ENCODE assay signal across 31 mouse cellular contexts in the genomic region with DNA sequence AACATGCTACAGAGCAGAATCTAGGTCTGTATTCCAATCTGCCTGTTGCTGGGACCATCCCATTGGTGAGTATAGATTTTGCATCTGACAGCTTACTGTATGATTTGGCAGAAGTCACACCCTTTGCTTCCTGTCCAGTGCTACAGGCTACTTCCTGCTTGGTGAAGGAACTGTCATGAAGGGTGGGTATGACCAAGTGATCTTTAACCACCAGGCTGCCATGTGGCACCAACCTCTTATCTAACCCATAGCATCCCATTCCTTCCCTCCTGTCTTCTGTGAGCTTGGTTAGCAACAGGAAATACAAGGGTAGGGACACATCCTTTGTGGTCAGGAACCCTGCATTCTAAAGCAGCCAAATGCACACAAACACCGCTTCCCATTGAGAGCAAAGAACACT.
DNase-seq lines count a peak whose midpoint lies in the region; ATAC-seq and TF ChIP-seq lines count a peak whose summit lies in the region.
"Had no signal": no experiment of that assay in that cellular context is flagged by ENCODE, and none has a peak within 500 bp of the region (broad histone marks: within the 10 kb centered on the region; RNA-seq: fewer than 3 reads in every experiment).

No protein-coding gene starts in this region.

- H3K4me2 ChIP-seq in liver, embryonic 11.5 days = no peak overlapping the region; the same call in 1 of the 2 replicates
- H3K4me2 ChIP-seq in liver, postnatal 0 days (ENCODE audit: low read depth, low read length) = no peak overlapping the region
- H3K4me2 ChIP-seq in forebrain, embryonic 16.5 days (ENCODE audit: low read length) = no peak overlapping the region
- H3K4me2 ChIP-seq: embryonic facial prominence, embryonic 13.5 days; forebrain, embryonic 15.5 days; hindbrain, embryonic 14.5 days; kidney, embryonic 15.5 days; limb, embryonic 15.5 days; midbrain, embryonic 12.5 days; stomach, embryonic 15.5 days had no signal

- DNase-seq in liver, embryonic 11.5 days (ENCODE audit: low spot score) = no peak
- DNase-seq in liver, postnatal 0 days = no peak
- DNase-seq in induced T-regulatory cell, adult 2 months (ENCODE audit: low read depth) = peak; percentile 1
- DNase-seq in heart, postnatal 25 days (ENCODE audit: low spot score) = no peak
- DNase-seq: adrenal gland, postnatal 10 days; cerebellum, adult 11-12 months; cerebellum, adult 9-11 months; heart, postnatal 4 days; kidney, adult 11 months; kidney, postnatal 25 days; layer of hippocampus, postnatal 36 days; left cerebral cortex, postnatal 4 days; lung, adult 18-20 months; lung, postnatal 10 days; retina, postnatal 1 day; right cerebral cortex, postnatal 14 days; thymus, postnatal 25 days had no signal

- 46% methylated on average over 1 of the region's 1 CpGs for WGBS in liver, embryonic 11.5 days
- 29% methylated on average over 1 of the region's 1 CpGs for WGBS in liver, postnatal 0 days (ENCODE audit: insufficient replicate concordance)
- whole genome bisulfite sequencing in forebrain, embryonic 16.5 days = 88% methylated on average over 1 of the region's 1 CpGs

- H3K9me3 ChIP-seq in liver, embryonic 11.5 days (ENCODE audit: control insufficient read depth, low read length) = no peaks in the 10 kb centered on the region
- no peaks in the 10 kb centered on the region for H3K9me3 ChIP-seq in liver, postnatal 0 days (ENCODE audit: low read length)
- no peaks in the 10 kb centered on the region for H3K9me3 ChIP-seq in forebrain, embryonic 16.5 days (ENCODE audit: control insufficient read depth, low read length)
- H3K9me3 ChIP-seq: embryonic facial prominence, embryonic 13.5 days; forebrain, embryonic 10.5 days; forebrain, embryonic 15.5 days; kidney, embryonic 15.5 days; limb, embryonic 15.5 days; midbrain, embryonic 12.5 days; stomach, embryonic 15.5 days had no signal

- no peak overlapping the region for H3K27ac ChIP-seq in liver, embryonic 11.5 days (ENCODE audit: low read depth, low read length)
- no peak overlapping the region for H3K27ac ChIP-seq in liver, postnatal 0 days (ENCODE audit: low read depth)
- no peak overlapping the region for H3K27ac ChIP-seq in forebrain, embryonic 16.5 days (ENCODE audit: low read length)
- H3K27ac ChIP-seq: embryonic facial prominence, embryonic 13.5 days; forebrain, embryonic 10.5 days; forebrain, embryonic 15.5 days; hindbrain, embryonic 14.5 days; kidney, embryonic 15.5 days; limb, embryonic 15.5 days; macrophage; midbrain, embryonic 12.5 days; stomach, embryonic 15.5 days had no signal

- H3K4me1 ChIP-seq in liver, embryonic 11.5 days (replicated peaks; ENCODE audit: control insufficient read depth, insufficient read depth, low read length) = 0 out of 2 replicates have a peak, but pooled peaks cover 2% of the 10 kb centered on the region
- H3K4me1 ChIP-seq in liver, postnatal 0 days (ENCODE audit: insufficient read depth) = no peaks in the 10 kb centered on the region
- peaks cover 4% of the 10 kb centered on the region; the same call in 1 of the 2 replicates for H3K4me1 ChIP-seq in forebrain, embryonic 16.5 days (replicated peaks; ENCODE audit: control insufficient read depth, insufficient read depth, low read length)
- H3K4me1 ChIP-seq: embryonic facial prominence, embryonic 13.5 days; kidney, embryonic 15.5 days; limb, embryonic 15.5 days; midbrain, embryonic 12.5 days; stomach, embryonic 15.5 days had no signal

- TF ChIP-seq EP300 in liver, postnatal 0 days (IDR thresholded peaks at IDR 0.05; ENCODE audit: low read depth) = no peak

- TF ChIP-seq CTCF in liver, postnatal 0 days (IDR thresholded peaks at IDR 0.05; ENCODE audit: low read depth) = no peak

- H3K36me3 ChIP-seq in liver, embryonic 11.5 days (ENCODE audit: control insufficient read depth, insufficient read depth, low read length) = no peaks in the 10 kb centered on the region
- no peaks in the 10 kb centered on the region for H3K36me3 ChIP-seq in liver, postnatal 0 days (replicated peaks; ENCODE audit: insufficient read depth, low read length)
- H3K36me3 ChIP-seq in forebrain, embryonic 16.5 days (ENCODE audit: control insufficient read depth, insufficient read depth) = peaks cover 15% of the 10 kb centered on the region; the same call in 1 of the 2 replicates
- H3K36me3 ChIP-seq: embryonic facial prominence, embryonic 13.5 days; forebrain, embryonic 10.5 days; kidney, embryonic 15.5 days; limb, embryonic 15.5 days; midbrain, embryonic 12.5 days; stomach, embryonic 15.5 days had no signal

- peak; percentile 69 for ATAC-seq in liver, embryonic 11.5 days (replicated peaks; ENCODE audit: low FRiP score)
- no peak; the same call in 1 of the 2 replicates for ATAC-seq in liver, postnatal 0 days
- ATAC-seq in activated CD4-positive, CD25-positive, alpha-beta regulatory T cell, adult 4 months = peak; percentile 19
- ATAC-seq in megakaryocyte-erythroid progenitor cell, adult 5-6 weeks (replicated peaks; ENCODE audit: low FRiP score, low TSS enrichment, poor library complexity, severe bottlenecking) = peak; percentile 80
- no peak for ATAC-seq in forebrain, embryonic 16.5 days
- no peak for ATAC-seq in monocyte, adult 5-6 weeks (replicated peaks; ENCODE audit: insufficient number of reproducible peaks, low FRiP score, low TSS enrichment, poor library complexity, severe bottlenecking)
- ATAC-seq: forebrain, embryonic 15.5 days; inflammation-experienced regulatory T-cells, adult 6 months had no signal

- no peaks in the 10 kb centered on the region for H3K27me3 ChIP-seq in liver, embryonic 11.5 days (replicated peaks; ENCODE audit: control insufficient read depth, insufficient read depth, low read length)
- no peaks in the 10 kb centered on the region for H3K27me3 ChIP-seq in liver, postnatal 0 days (ENCODE audit: insufficient read depth, low read length)
- H3K27me3 ChIP-seq in forebrain, embryonic 16.5 days (replicated peaks; ENCODE audit: control insufficient read depth, insufficient read depth, low read length) = no peaks in the 10 kb centered on the region
- H3K27me3 ChIP-seq: embryonic facial prominence, embryonic 13.5 days; forebrain, embryonic 15.5 days; kidney, embryonic 15.5 days; limb, embryonic 15.5 days; midbrain, embryonic 12.5 days; stomach, embryonic 15.5 days had no signal

- no peak overlapping the region for H3K4me3 ChIP-seq in liver, embryonic 11.5 days (ENCODE audit: low read depth, low read length)
- H3K4me3 ChIP-seq in liver, postnatal 0 days (ENCODE audit: low read depth, low read length) = no peak overlapping the region
- H3K4me3 ChIP-seq in forebrain, embryonic 16.5 days (replicated peaks; ENCODE audit: low read length) = no peak overlapping the region
- H3K4me3 ChIP-seq: embryonic facial prominence, embryonic 13.5 days; forebrain, embryonic 10.5 days; forebrain, embryonic 15.5 days; kidney, embryonic 15.5 days; limb, embryonic 15.5 days; midbrain, embryonic 12.5 days; stomach, embryonic 15.5 days had no signal

- no peak overlapping the region for H3K9ac ChIP-seq in liver, embryonic 11.5 days (ENCODE audit: low read depth, low read length)
- no peak overlapping the region for H3K9ac ChIP-seq in liver, postnatal 0 days (replicated peaks)
- no peak overlapping the region for H3K9ac ChIP-seq in forebrain, embryonic 16.5 days (replicated peaks; ENCODE audit: low read depth, low read length)
- H3K9ac ChIP-seq: embryonic facial prominence, embryonic 13.5 days; forebrain, embryonic 15.5 days; hindbrain, embryonic 14.5 days; kidney, embryonic 15.5 days; limb, embryonic 15.5 days; midbrain, embryonic 12.5 days; stomach, embryonic 15.5 days had no signal

- intact Hi-C loops in heart, postnatal 25 days (cut with DNase I) = no loop called here

Comparison
In these comparisons a context has a peak if more than half of its experiments do, and no peak if none do; other contexts are left out.
1. ATAC-seq: peak in liver, embryonic 11.5 days (single experiment), activated CD4-positive, CD25-positive, alpha-beta regulatory T cell, adult 4 months (single experiment) and megakaryocyte-erythroid progenitor cell, adult 5-6 weeks (single experiment); none in liver, postnatal 0 days (single experiment), forebrain, embryonic 16.5 days (single experiment) and monocyte, adult 5-6 weeks (single experiment).